Mouse (Mus musculus): ENCODE results near the gene Ripor2.

The Ripor2 gene

GRCm38 (mm10) chr13:24581833-24582232 is at the start of gene Ripor2:
TSS of gene Ripor2 (plus strand) at chr13:24582189.
- DNase-seq, result no peak

DNA sequence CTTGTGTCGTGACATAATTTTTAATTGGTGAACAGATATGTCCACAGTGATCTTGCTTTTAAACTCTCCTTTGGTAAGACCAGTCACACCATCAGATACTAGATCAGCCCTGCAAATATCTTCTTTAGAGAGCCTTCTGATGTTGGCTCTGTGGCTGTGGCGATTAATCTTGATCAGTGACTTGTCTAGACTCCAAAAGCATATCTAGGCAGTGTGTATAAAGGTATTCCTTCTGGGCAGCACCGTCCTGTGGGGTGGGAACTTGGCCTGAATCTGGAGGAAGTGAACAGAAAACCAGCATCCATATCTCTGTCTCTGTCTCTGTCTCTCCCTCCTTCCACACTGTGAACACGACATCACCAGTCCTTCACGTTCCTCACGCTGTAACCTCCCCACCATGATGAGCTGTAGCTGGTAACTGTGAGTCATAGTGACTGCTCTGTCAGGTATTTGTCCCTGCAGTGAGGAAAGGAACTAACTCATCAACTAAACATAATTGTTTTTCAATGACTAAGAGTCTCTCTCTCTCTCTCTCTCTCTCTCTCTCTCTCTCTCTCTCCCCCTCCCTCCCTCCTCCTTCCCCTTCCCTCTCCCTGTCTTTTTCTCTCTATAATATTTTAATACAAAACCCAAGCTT is 45.3 kb upstream of the Ripor2 start:
- no peak for DNase-seq

DNA sequence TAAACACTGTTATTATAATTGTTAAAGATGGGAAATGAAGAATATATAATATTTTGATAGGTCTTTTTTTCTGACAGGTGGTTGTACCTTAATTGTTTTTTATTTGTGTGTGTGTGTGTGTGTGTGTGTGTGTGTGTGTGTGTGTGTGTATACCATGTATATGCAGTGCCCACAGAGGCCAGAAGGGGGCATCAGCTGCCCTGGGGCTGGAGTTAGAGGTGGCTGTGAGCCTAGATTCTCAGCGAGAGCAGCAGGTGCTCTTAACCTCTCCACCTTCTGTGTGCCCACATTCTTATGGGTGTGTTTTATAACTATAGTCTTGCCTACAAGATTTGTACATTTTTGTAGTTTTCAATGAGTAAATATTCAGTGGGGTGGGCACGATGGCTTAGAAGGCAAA is 44.0 kb upstream of the Ripor2 start:
- no peak for DNase-seq

DNA sequence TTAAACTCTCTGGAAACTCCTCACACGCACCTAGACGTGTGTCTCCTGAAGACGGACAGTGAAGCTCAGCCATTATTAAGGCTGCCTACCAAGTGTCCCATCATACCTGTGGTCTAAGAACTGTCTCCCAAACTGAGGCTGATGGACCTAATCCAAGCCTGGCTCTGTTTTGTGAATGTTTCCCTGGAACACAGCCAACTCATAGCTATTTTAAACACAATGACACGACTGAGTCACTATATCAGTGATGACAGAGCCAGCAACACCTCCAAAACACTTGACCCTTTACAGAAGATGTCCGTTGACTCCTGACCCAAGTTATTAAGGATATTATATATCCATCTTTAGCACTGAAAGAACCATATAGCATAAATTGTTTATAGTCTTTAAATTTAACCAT is 43.0 kb upstream of the Ripor2 start:
- DNase-seq, result no peak

- no peak for DNase-seq
Measured at GRCm38 (mm10) chr13:24545677-24546076, 36.3 kb upstream of the Ripor2 start.

DNA sequence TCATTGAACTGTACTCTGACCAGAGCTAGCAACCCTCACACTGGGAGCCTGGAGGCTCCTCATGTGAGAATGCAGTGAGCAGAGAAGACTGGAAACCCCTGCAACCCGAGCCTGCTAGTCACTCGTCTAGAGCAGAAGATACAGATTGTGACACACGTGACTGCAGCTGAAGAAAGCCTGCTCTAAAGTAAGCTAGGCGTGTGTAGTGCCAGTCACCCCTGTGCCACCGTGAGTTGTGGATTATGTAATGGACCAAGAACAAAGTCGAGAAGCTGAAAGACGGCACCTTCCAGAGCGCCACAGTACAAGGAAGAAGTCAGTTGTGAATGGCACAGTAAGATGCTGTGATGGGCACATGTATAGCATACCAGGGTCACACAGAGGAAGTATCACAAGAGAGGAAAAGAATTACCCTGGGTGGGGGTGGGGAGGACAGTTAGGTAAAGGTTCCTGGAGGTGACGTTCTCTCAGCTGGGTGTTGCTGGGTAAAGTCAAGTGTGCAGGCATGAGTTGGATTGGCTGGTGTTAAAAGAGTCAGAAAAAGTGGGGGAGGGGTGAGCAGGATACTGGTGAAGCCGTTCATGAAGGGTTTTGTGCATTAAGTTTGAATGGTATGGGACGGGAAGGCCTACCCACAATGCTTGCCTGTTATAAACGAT is 35.1 kb upstream of the Ripor2 start:
- DNase-seq, result no peak

DNA sequence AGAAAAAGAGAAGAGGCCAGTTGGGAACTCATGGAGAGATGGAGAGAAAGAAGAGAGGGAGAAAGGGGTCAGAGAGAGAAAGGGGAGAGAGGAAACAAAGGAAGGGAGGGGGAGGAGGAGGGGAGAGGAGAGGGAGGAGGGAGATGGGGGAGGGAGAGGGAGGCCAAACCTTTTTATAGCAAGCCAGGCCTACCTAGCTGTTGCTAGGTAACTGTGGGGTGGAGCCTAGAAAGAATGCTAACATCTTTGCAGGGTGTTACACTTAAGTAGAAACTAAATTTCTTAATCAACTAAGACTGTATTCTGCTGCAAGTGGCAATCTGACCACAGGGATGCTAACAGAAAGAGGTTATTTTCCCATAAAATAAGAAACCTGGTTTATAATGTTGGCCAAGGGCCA is 33.1 kb upstream of the Ripor2 start:
- no peak for DNase-seq

DNA sequence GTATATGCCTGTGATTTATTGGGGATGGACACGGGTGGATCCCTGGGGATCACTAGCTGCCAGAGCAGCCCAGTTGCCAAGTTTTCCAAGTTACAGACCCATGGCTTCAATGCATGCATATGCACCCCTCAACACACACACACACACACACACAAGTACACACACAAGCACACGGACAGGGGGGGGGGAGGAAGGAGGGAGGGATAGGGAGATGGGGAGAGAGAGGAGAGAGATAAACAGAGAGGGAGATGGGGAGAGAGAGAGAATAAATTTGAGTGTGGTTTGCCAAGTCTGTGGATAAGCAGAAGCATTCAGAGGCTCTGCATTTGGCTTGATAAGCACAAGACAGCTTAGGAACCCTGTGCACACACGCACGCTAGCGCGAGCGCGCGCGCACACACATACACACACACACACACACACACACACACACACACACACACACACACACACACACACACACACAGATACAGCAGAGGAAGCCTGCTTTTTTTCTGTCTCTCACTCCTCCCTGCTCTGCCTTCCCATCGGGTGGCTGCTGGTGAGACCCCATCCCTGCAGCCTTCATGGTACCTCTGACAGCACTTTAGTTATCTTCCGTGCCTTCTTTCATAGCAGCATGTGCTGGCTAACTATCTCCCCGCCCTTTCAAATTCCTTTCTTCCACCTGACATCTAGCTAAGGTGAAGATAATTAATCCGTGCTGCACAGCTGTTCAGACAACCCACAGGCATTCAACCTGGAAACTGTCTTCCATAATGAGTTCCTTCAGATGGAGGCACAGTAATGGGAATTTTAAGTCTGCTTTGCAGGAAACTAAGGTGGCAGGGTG is 30.7 kb upstream of the Ripor2 start:
- no peak for DNase-seq

DNA sequence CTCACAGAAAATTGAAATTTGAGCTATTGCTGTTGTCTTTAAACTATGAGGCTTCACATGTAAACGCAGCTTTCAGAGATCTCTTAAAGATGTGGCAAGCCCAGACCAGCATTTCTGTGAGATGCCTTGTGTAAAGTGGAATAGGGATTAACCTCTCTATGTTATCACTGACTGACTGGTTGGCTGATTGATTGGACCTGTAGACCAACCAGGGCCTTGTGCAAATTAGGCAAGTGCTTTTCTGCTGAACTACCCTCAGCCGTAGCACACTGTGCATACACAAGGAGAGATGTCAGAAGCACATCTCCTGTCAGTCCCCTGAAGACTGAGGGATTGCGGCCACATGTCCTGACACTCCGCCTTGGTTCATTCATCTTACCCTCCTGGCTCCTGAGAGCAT is 29.9 kb upstream of the Ripor2 start:
- DNase-seq, result no peak

- DNase-seq, result no peak
Measured at GRCm38 (mm10) chr13:24561391-24561790, 20.6 kb upstream of the Ripor2 start.

DNA sequence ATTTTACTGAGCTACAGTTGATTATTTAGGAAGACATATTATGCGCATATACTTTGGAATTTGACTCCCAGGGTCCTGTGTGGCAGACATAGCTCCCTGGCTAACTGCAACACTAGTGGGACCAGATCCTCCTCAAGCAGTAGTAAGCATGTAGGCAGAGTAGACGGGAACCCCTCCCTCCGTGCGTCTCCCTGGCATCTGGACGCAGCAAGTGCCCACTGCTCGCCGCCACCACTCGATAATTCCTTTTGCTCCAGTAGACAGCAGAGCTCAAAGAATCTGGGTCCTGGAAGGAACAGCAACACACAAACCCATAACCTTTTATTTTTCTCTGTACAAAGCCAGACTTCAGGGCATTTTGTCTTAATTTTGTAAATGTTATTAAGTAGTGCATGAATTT is 17.3 kb upstream of the Ripor2 start:
- DNase-seq, result no peak

- DNase-seq, result no peak
Measured at GRCm38 (mm10) chr13:24565230-24565949, 16.6 kb upstream of the Ripor2 start.

- no peak for DNase-seq
Measured at GRCm38 (mm10) chr13:24565950-24566320, 16.1 kb upstream of the Ripor2 start.

- no peak for DNase-seq
Measured at GRCm38 (mm10) chr13:24567176-24567811, 14.7 kb upstream of the Ripor2 start.

DNA sequence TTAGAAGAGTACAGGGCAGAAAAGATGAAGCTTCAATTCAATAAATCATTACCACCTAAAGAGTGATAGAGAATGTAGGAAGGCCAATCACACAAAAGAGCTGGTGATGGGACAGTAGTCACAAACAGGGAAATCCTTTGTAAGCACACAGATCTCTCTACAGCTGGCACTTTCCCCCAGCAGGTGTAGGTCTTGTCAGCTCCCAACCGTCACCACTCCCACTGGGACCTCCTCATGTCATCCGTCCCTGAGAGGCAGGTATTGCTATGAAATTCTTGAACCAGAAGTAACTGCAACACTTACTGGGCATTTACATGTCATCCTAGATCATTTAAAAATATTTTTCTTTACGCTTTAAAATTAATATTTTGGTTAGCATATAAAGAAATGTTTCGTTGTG is 12.9 kb upstream of the Ripor2 start:
- no peak for DNase-seq

DNA sequence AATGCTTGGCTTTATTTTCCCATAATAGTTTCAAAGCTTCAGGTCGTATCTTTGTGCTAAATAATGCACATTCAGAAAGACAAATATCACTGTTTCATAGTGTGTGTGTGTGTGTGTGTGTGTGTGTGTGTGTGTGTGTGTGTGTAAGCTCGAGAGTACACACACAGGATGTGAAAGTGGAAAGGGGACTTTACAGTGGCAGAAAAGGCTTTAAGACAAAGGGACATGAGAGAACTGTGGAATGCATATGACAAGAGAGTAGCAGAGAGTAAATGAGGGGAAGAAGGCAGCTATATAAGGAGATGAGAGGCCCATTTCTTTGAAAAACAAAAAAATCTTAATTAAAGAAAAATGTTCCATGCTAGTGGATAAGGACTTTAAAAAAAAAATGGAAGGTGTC is 11.3 kb upstream of the Ripor2 start:
- no peak for DNase-seq

GRCm38 (mm10) chr13:24571906-24572305 is 10.1 kb upstream of the Ripor2 start:
- no peak for DNase-seq

- DNase-seq, result no peak
Measured at GRCm38 (mm10) chr13:24575126-24575525, 6.9 kb upstream of the Ripor2 start.

- no peak for DNase-seq
Measured at GRCm38 (mm10) chr13:24576338-24577119, 5.5 kb upstream of the Ripor2 start.

GRCm38 (mm10) chr13:24578317-24578716 is 3.7 kb upstream of the Ripor2 start:
- DNase-seq, result no peak

DNA sequence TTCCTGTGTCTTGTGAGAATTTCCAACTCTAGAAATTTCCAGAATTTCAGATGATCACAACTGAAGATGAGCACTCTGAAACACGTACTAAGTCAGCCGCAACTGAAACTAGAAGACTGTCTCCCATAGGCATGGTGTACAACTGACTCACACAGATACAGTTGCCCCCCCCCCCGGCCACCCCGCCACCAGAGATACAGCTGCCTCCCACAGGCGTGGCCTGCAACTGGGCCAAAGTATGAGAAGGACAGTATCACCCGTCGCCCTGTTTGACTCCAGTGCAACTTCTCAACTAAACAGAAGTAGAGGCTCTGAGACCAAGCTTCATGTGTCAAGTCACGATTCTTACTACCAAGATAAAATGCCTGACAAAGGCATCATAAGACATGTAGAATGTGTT is 1.2 kb upstream of the Ripor2 start:
- DNase-seq, result no peak

DNA sequence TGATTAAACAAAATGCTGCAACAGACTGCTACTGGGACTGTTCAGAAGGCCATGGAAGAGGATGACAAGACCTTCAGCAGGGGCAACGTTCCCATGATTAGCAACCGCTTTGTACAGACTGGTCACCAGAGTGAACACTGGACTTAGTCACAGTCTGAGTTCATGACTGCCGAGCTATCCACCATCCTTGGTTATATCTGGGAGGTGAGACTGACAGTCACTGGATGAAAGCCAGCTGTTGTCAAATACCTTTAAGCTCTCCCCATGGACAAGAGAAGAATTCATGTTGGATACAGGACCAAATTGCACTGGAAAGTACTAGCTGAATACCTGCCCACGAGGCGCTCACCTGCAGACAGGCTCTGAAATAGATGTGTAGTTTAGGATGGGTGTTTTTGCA is 2.4 kb downstream of the Ripor2 start:
- DNase-seq, result no peak

Data from cerebellum, adult 11-12 months (tissue).